Mouse (Mus musculus) lung, postnatal 14 days (tissue): ENCODE measurements around the gene Dennd2d.

Source experiments
- DNase-seq: peaks from one replicate; pipeline ENCODE4 v3.0.0; 2021

Dennd2d gene

GRCm38 (mm10) chr3:106482281-106483081 lies at the start of gene Dennd2d:
Gene Dennd2d (plus strand): TSS chr3:106482405.
- DNase-seq: peak; percentile 76

- peak; percentile 30 for DNase-seq
Observed at GRCm38 (mm10) chr3:106448571-106448970, 33.6 kb upstream of the Dennd2d start.

- no peak for DNase-seq
Observed at GRCm38 (mm10) chr3:106448995-106449394, 33.2 kb upstream of the Dennd2d start.

GRCm38 (mm10) chr3:106449567-106449966 lies 32.6 kb upstream of the Dennd2d start:
- DNase-seq: no peak

- DNase-seq: no peak
Observed at GRCm38 (mm10) chr3:106452616-106453015, 29.6 kb upstream of the Dennd2d start.

GRCm38 (mm10) chr3:106457298-106457869 lies 24.8 kb upstream of the Dennd2d start:
- DNase-seq: no peak

GRCm38 (mm10) chr3:106462059-106462470 lies 20.1 kb upstream of the Dennd2d start:
- no peak for DNase-seq

GRCm38 (mm10) chr3:106462493-106462892 lies 19.7 kb upstream of the Dennd2d start:
- no peak for DNase-seq

- no peak for DNase-seq
Observed at GRCm38 (mm10) chr3:106464750-106465149, 17.5 kb upstream of the Dennd2d start.

- no peak for DNase-seq
Observed at GRCm38 (mm10) chr3:106474210-106474609, 8.0 kb upstream of the Dennd2d start.

- no peak for DNase-seq
Observed at GRCm38 (mm10) chr3:106476863-106477262, 5.3 kb upstream of the Dennd2d start.

GRCm38 (mm10) chr3:106483297-106483696 lies 1.1 kb downstream of the Dennd2d start:
- DNase-seq: no peak

- DNase-seq: no peak
Observed at GRCm38 (mm10) chr3:106483796-106484405, 1.7 kb downstream of the Dennd2d start.

GRCm38 (mm10) chr3:106484861-106485260 lies 2.7 kb downstream of the Dennd2d start:
- no peak for DNase-seq

- peak; percentile 39 for DNase-seq
Observed at GRCm38 (mm10) chr3:106485810-106486209, 3.6 kb downstream of the Dennd2d start.

GRCm38 (mm10) chr3:106487551-106487950 lies 5.3 kb downstream of the Dennd2d start:
- no peak for DNase-seq

- peak; percentile 61 for DNase-seq
Observed at GRCm38 (mm10) chr3:106490239-106490638, 8.0 kb downstream of the Dennd2d start.

- no peak for DNase-seq
Observed at GRCm38 (mm10) chr3:106492723-106493122, 10.5 kb downstream of the Dennd2d start.

- no peak for DNase-seq
Observed at GRCm38 (mm10) chr3:106493202-106493601, 11.0 kb downstream of the Dennd2d start.

- no peak for DNase-seq
Observed at GRCm38 (mm10) chr3:106493882-106494281, 11.7 kb downstream of the Dennd2d start.

GRCm38 (mm10) chr3:106494417-106494950 lies 12.3 kb downstream of the Dennd2d start:
- DNase-seq: no peak

- DNase-seq: no peak
Observed at GRCm38 (mm10) chr3:106495346-106496044, 13.3 kb downstream of the Dennd2d start.
